Mouse (Mus musculus): ENCODE data around the gene Nudt4. TPM values are rescaled to one million over a fixed set of nuclear protein-coding genes. Genes with fewer than 3 reads are reported as not detected.

The Nudt4 gene
- 10 to 100 TPM; 11.3 to 14.8 TPM for polyA plus RNA-seq (2017; shearing (Covaris generic))

DNA sequence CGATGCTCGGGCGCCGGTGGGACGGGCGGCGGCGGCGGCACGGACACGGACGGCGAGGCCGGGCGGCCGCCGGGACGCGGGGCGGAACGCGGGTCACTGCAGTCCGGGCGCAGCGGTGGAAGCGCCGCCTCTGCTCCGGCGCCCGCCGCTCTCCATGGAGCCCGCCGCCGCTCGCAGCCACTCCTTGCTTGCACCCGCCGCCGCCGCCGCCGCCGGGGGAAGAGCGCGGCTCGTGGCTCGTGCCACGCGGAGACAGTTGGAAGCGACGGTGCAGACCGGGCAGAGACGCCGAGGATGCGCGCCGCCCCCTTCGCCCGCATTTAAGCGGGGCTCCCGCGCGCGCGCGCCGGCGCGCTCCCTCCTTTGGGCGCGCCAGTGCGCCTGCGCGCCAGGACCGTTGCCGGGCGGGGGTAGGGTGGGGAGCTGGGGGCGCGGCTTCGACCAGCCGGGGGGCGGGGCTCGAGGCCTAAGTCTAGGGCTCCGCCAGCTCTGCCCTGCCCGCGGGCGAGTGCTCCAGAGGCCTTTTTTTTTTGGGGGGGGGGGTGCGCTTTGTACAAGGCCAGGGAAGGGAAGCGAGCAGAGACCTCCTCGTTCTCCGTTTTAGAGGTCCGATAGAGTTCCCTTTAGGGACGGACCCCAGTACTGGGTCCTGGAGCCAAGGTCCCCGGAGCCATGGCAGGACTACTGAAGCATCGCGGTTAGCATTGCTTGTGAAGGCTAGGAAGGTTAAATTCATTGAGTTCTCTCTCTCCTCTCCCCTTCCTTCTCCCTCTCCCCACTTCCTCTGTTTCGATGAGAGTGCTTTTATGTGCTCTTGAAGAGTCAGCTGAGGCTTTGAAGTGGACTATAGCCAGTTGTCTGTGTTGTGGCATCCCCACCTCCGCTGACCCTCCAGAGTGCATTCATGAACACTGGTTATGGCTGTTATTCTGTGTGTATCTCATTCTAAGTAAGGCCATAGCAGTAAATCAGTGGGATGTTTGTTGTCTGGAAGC is at the start of gene Nudt4:
Gene Nudt4 (minus strand): TSS at position 296 of the 995 bp plus-strand sequence.
- peak; percentile 72 for ATAC-seq

DNA sequence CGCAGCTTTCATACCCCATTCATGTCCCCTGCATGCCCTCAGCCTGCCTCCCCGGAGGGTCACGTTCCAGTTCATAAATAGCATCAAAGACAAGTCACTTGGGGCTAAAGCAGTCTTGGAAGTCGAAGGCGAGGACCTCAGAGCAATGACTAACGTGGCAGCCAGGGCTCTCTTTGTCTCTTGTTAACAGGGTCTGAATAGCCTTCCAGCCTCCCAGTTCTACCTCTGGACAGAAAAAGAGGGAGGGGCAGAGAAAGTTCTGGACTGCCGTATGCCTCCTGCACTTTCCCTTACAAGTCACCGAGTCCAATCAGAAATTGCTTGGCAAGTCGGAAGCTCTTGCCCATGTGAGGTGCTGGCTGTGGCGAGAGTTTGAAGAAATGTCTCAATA is 47.4 kb upstream of the Nudt4 start:
- no peak for ATAC-seq

DNA sequence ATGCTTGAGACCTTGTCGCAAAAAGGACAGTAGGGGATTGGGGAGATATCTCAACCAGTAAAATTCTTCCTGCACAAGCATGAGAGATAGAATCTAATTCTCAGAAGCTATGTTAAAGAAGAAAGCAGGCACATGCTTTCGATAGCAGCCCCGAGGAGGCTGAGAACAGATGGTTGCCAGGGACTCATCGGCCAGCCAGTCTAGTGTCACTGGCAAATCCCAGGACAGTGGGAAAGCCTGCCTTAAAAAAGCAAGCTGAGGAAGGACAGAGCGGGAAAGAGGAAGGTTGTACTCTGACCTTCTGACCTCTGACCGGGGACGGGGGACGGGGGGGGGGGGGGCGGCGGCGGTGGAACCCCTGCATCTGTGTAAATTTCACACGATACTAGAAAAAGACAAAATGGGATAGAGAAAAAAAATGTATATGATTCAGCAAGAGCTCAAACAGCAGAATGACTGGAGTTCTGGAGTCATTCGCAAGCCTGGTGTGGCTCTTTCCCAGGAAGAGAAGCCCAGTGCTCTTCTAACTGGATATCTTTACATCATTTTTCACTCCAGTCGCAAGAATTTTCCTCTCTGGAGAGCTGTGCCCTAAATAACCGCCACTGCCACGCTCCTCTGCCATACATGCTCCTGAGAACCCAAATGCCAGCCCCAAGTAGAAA is 46.9 kb upstream of the Nudt4 start:
- no peak for ATAC-seq

DNA sequence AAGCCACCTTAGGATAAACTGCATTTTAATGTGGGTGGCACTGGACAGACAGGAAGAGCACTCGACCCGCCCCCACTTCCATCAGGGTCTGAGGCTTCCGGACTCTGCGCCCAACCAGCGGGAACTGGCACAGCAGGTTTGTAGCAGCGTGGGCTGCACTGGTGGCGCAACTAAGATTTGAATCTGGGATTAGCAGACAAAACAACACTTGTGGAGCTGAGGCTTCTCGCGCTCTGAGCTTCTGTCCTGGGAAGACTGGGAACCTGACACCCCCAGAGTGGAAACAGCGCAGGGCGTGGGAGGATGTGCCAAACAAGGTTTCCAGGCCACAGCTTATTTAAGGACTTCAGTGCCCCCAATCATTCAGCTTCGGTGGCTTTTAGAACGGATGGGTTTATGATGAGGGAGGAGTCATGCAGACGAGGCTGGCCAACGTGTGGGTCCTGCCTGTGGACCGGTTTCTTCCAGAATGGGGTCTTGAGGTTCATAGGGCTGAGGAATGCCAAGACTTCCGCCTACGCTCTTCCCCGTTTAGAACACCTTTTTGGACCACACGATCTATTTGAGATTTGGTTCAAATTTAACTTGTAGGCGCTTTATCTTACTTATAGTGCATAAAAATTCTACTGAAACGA is 41.1 kb upstream of the Nudt4 start:
- no peak for ATAC-seq

DNA sequence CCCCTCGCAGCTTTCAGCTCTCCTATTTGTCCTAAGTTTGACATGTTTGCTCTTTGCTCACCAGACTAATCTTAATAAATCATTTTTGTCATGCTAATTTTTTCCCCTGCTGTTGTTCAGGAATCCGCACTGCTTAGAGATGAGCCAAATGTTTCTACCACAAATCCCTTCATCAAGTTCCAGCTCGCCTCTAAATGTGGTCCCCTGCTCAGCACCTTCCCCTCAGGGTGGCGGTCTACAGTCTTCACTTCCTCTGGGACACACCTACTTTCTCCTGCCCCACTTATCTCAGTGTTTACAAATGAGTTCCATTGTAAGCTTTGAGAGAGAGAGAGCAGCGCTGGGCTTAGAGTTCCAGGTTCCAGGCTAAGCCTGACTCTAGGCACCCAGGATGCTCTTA is 36.6 kb upstream of the Nudt4 start:
- ATAC-seq, result no peak

DNA sequence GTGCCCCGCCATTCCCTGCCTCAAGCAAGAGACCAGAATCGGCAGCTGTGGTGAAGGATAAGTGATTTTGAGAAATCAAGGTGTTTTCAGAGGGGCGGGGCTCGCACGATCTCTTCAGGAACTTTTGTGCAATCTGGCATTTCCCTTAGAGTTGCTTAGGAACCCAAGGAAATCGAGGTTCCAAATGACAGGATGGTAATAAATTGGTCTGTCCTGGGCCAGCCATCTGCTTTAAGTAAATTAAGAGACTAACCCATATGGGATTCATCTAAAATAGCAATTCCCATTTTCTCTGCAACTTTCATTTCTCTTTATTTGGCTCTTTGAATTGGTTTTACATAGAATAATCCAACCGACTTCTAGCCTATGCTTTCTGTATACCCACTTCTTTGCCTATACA is 35.8 kb upstream of the Nudt4 start:
- no peak for ATAC-seq

DNA sequence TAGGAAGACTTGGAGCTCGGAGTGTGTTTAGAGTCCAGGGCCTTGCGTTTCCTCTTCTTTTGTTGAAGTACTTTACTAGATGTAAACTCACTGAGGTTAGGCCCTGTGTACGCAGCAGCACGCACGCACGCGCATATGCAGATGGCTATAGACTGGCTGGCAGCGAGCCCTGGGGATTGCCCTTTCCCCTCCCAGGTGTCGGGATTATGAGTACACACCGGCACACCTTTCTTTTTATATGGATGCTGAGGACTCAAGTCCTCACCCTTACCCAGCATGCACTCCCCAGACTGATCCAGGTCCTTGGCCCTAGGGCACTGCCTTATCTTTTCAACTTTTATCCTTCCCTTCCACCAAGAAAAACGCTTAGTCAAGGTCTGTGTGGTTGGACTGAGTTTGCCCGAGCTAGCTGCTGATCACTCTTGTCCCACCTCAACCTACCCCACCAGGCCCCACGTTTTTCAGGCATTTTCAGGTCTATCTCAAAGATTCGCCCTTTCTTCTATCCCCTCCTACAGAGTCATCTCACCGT is 34.2 kb upstream of the Nudt4 start:
- ATAC-seq, result no peak

DNA sequence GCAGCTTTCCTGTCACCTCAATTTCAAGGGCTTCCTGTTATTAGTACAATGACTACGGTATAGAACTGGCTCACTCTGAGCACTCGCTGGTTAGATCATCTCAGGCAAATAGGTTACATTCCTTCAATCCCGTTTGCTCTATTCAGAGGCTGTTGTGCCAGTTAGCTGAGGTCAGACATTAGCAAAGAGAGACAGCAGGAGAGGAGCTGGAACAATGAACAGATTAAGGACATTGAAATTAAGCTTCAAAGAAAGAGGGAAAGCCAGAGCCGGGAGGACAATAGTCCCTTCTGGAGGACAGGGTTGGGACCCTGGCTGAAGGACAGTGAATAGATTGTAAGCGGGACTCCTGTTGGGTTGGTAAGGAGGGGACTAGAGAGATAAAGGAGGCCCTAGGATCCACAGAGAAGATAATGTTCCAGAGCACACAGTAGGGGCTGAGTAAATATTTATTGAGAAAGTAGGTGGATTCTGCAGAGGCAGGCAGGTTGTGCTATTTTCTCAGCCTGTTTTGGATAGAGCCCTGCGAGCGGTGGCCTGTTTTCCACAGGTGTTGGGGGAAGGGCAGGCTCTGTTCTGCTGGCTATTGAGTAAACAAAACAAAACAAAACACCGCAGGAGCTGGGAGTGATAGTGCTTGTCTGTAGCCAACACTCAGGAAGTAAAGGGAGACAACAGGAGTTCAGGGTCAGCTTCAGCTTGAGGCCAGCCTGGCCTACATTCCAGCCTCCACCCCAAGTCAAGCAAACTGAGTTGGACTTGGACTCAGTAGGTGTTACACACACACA is 32.1 kb upstream of the Nudt4 start:
- ATAC-seq, result no peak

DNA sequence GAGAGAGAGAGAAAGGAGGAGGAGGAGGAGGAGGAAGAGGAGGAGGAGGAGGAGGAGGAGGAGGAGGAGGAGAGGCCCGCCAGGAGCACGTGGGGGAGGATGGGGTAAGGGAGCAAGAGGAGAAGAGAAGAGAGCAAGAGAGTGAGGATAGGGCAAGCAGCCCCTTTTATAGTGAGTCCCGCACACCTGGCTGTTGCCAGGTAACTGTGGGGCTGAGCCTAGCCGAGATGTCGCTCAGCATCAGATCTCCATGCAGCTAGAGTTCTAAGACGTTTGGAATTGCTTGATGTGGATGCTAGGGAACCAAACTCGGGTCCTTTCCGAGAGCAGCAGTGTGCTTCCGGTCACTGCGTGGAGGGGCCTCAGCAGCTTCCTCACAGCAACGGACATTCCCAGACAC is 30.5 kb upstream of the Nudt4 start:
- no peak for ATAC-seq

DNA sequence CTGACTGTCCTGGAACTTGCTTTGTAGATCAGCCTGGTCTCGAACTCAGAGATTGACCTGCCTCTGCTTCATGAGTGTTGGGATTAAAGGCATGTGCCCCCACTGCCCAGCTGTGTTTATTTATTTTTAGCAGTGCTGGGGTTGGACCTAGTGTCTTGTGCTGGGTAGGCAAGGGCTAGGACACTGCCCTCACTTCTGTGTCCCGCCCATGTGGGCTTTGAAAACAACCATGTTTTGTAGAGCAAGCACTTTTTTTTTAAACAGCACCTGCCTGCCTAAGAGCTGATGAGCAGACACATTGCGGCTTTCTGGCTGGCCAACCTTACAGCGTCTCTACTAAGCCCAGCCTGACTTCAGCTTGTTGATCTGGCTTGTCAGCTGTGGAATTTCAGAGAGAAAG is 27.3 kb upstream of the Nudt4 start:
- no peak for ATAC-seq

DNA sequence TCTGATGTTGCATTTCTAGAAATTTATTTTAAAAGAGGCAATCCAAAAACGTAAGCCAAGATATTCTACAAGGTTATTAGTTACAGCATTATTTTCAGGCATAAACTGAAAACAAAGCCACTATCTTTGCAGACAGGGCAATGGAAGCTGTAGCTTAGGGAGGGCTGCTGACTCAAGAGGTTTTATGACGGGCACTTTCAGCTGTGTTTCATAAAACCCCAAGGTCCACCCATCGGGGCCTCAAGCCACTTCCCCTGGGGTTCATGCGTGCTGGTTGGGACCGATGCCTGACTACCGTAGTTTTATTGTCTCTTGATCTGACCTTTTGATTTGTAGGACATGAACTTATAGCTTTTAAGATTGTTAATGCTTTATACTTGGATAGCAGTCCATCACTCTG is 26.2 kb upstream of the Nudt4 start:
- no peak for ATAC-seq

DNA sequence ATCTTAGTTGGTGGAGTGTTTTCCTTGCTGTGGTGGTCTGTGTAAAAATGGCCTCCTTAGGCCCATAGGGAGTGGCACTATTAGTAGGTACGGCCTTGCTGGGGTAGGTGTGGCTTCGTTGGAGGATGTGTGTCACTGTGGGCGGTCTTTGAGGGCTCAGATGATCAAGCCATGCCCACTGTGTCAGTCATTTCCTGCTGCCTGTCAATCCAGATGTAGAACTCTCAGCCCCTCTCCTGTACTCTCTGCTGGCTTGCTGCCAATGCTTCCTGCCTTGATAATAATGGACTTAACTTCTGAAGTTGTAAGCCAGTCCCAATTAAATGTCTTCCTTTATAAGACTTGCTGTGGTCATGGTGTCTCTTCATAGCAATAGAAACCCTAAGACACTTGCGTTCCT is 25.2 kb upstream of the Nudt4 start:
- ATAC-seq, result no peak

DNA sequence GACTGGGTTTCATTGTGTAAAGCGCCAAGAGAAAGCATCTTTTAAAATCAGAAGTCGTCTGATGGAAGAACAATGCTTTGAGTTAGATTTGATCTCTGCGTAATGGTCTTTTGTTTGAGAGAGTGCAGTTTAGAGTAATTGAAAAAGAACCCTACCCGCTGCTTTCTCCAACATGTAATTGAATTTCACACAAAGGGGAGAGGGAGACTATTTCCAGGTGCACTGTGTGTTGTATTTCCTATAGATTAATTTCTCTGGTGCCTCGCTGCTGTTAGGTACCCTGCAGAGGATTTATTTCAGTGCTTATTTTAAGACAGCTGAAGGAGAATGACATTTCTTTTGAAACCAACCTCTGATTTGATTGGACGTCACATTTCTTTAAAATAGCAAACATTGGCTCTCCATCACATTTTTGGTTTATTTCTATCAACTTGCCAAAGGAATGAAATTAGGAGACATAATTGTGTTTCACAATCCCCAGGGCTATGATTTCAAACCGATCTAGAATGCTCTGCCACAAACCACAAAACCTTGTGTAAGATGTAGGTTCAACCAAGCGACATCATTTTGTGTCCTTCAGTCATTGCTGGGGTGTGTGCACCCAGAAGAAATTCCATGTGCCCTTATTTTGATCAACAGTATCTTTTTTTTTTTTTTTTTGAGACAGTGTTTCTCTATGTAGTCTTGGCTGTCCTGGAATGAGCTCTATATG is 23.7 kb upstream of the Nudt4 start:
- no peak for ATAC-seq

DNA sequence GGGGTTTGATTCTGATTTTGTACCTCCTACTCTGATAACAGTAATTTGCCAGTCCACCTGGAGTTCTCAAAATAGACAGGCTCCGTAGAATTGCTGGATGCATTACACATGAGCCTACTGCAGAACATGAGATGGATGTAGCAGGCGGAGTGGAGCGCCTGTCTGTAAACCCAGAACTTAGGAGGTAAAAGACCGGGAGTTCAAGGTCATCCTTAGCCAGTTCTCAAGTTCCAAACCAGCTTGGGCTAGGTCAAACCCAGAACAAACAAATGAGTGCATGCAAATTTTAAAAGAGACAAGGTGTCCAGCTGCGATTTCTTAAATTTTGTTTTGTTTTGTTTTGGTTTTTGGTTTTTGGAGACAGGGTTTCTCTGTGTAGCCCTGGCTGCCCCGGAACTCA is 21.6 kb upstream of the Nudt4 start:
- no peak for ATAC-seq

DNA sequence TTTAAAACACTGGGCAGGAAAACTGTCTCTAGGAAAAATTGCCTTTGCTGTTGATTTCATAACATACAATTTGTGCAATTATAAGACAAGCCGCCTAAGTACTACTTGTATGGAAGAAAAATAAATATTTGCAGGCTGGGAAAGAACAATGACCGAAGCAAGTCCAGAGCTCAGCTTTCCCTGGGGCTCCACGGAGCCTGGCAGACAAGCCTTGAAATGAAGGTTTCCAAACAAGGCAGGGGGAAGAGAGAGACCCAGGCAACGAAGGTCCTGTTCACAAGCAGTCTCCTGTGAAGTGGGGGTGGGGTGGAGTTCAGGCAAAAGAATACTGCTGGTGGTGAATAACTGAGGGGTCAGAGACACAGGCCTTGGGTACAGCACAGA is 13.6 kb upstream of the Nudt4 start:
- no peak for ATAC-seq

DNA sequence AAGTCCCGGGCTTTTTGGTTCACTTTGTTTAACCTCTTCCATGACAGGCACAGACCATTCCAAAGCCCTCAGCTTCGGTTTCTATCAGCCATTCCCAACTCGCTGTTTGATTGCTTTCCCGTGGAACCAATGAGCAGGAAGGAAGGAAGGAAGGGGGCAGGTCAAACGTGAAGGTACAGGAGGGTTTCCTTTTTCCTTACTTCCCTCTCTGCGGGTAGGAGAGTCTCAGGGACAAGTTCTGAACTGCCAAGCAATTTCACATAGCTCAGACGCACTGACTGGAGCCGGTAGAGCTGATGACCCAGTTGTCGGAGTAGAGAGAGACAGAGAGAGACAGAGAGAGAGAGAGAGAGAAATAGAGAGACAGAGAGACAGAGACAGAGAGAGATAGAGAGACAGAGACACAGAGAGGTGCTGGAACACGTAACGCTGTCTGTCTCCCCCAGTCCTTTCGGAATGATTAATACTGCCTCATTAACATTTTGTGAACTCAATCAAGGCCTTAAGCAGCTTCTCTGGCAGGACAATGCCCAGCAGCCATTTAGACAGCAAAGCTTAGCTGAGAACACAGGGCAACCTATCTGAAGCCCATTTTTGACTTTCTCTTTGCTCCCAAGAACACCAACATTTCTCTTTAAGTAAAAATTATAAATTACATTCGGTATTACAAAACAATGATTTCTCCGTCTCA is 13.1 kb upstream of the Nudt4 start:
- ATAC-seq, result no peak

DNA sequence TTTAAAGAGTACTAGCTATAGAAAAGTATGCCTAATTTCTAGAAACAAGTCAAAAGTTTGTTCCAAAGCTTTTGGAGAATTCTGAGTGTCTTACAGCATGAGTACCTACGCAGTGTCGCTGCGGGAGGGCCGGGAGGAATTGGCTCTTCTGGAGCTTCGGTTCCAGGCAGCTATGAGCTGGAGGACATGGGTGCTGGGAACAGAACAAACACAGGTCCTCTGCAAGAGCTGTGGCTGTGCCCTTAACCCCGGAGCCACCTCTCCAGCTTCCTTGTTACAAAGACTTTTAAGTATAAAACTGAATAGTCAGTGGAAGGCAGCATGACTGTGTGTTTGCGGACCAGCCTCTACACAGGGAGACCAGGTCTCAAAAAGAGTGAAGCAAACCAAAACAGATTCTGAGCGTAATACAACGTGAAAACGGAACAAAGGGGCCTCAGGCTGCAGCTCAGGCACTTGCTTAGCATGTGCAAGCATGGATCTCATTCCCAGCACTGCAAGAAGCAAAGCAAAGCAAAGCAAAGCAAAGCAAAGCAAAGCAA is 12.0 kb upstream of the Nudt4 start:
- ATAC-seq, result no peak

DNA sequence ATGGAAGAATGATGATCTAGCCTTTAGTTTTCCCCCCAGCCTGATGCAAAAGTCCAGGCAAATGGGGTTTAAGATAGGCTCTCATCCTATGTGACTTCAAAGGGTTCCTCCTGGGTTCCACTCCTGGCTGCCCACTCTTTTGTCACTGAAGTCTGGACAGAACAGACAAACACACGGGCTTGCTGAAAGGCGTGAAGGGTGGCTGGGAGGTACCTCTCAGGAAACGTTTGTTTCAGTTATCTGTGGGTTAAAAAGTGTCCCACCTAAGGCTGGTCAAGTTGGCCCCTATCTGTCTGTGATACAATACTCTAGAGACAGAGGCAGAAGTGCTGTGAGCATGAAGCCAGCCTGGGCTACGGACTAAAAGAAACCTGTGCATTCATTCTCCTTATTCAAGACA is 11.0 kb upstream of the Nudt4 start:
- no peak for ATAC-seq

DNA sequence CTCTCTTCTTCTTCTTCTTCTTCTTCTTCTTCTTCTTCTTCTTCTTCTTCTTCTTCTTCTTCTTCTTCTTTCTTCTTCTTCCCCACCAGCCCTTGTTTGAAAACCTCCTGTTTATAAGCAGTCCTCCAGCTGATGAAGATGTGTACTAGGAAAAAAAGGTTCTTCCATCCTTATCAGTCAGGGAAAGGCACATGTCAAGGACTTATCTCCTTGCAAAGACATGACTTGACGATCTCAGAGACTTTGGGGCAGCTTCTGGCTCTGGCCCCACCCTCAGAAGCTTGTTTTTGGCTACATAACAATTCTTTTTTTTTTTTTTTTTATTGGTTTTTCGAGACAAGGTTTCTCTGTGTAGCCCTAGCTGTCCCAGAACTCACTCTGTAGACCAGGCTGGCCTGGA is 5.5 kb upstream of the Nudt4 start:
- ATAC-seq, result no peak

DNA sequence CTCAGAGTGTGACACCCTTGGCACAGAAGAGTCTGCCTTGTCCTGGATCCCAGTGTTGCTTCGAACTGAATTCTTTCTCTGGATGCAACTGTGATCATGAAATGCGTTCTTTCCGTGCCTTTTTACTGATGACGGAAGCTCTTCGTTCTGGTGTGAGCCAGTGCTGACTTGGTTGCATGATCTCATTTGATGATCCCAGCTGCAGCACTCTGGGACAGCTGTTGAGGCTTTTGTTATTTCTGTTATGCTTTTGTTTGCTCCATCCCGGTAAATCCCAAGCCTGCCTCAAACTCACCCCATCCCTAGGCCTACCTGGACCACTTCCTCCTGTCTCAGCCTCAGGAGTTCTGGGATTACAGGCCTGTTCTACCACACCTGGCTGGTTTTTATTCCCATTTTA is 4.1 kb upstream of the Nudt4 start:
- no peak for ATAC-seq

DNA sequence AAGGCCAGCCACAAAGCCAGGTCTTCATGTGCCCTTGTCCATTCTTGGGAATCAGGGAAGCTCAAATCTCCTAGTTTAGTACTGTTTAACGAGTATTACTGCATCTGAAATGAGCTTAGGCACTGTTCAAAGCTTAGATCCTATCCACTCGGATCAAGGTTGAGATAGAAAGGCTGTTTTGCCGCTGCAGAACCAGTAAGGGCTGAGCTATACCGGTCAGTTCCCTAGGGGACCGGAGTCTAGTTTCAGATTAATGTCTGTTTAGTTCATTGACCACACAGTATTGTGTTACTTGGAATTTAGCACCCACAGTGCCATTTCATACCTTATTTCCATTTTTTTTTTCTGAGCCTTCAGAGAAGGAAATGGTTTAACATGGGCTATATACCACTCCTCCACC is 3.6 kb upstream of the Nudt4 start:
- no peak for ATAC-seq
